Mouse (Mus musculus) kidney, embryonic 14.5 days (tissue): ENCODE measurements around the gene Eps8. TPM values are rescaled to one million over a fixed set of nuclear protein-coding genes. Genes with fewer than 3 reads are reported as not detected.

Experiments
- ATAC-seq: fragments of 200-750 bp; cut with Nextera tagmentation; 2 replicates; pipeline ENCODE4 v1.8.0; 2017; ENCODE audit warnings: moderate number of reproducible peaks, mild to moderate bottlenecking, moderate TSS enrichment, moderate library complexity; ENCODE audit not compliant: low FRiP score, low TSS enrichment
- H3K27ac ChIP-seq: fragments of 300-500 bp; sonication (generic); 2 replicates; pipeline ENCODE4 v1.5.1; 2014; ENCODE audit warnings: low read depth, mild to moderate bottlenecking, low read length, moderate library complexity, mixed read lengths
- H3K27me3 ChIP-seq: fragments of 300-500 bp; sonication (generic); 2 replicates; pipeline ENCODE4 v1.6.1; 2014; ENCODE audit warnings: mild to moderate bottlenecking, low read length; ENCODE audit not compliant: control insufficient read depth, insufficient read depth
- H3K36me3 ChIP-seq: fragments of 300-500 bp; sonication (generic); 2 replicates; pipeline ENCODE4 v1.6.1; 2014; ENCODE audit warnings: low read length, mixed read lengths; ENCODE audit not compliant: control insufficient read depth, insufficient read depth
- H3K4me1 ChIP-seq: fragments of 300-500 bp; sonication (generic); 2 replicates; pipeline ENCODE4 v1.6.1; 2014; ENCODE audit warnings: low read length, mixed read lengths; ENCODE audit not compliant: control insufficient read depth, insufficient read depth
- H3K4me2 ChIP-seq: fragments of 300-500 bp; sonication (generic); replicated peaks from 2 replicates; pipeline ENCODE4 v1.6.1; 2014; ENCODE audit warnings: low read depth, mild to moderate bottlenecking, low read length
- H3K4me3 ChIP-seq: fragments of 300-500 bp; sonication (generic); 2 replicates; pipeline ENCODE4 v1.5.1; 2014; ENCODE audit warnings: mild to moderate bottlenecking, low read length
- H3K9ac ChIP-seq: fragments of 300-500 bp; sonication (generic); 2 replicates; pipeline ENCODE4 v1.6.1; 2014; ENCODE audit warnings: low read depth, mild to moderate bottlenecking, low read length, moderate library complexity
- H3K9me3 ChIP-seq: fragments of 300-500 bp; sonication (generic); 2 replicates; pipeline ENCODE4 v1.6.1; 2016; ENCODE audit warnings: low read length; ENCODE audit not compliant: control insufficient read depth
- WGBS: fragments of 180-500 bp; shearing (Covaris S2); extraction: QIAGEN DNeasy Blood & Tissue Kit; methylation state at CpG from one replicate; pipeline ENCODE4 v1.1.7; 2014; 5-methylcytosine and 5-hydroxymethylcytosine counted together
- polyA plus RNA-seq: library from polyadenylated mRNA; unstranded; fragments of >200 nt; fragmentation: Nextera tagmentation; extraction: Ambion mirVana; gene quantifications from 2 replicates; pipeline ENCODE4 v1.2.1, GENCODE M21; 2014

Gene Eps8
- polyA plus RNA-seq, 1 experiment from 2014 or later = 28.5 TPM

- no peak overlapping the region for H3K27ac ChIP-seq
- ATAC-seq = no peak
- no peak overlapping the region for H3K4me3 ChIP-seq
- no peak overlapping the region for H3K9ac ChIP-seq
- WGBS = 67% methylated on average over 13 of the region's 13 CpGs
- no peaks in the 10 kb centered on the region for H3K36me3 ChIP-seq
- H3K27me3 ChIP-seq = no peaks in the 10 kb centered on the region
- no peaks in the 10 kb centered on the region for H3K9me3 ChIP-seq
- peaks cover 3% of the 10 kb centered on the region; the same call in 1 of the 2 replicates for H3K4me1 ChIP-seq
- no peak overlapping the region for H3K4me2 ChIP-seq
These were observed 95.8 kb downstream of the Eps8 start for GRCm38 (mm10) chr6:137558840-137559239.

GRCm38 (mm10) chr6:137557671-137558070 is 97.0 kb downstream of the Eps8 start:
- Histone ChIP-seq H3K4me1 (peaks cover 3% of the 10 kb centered on the region; the same call in 1 of the 2 replicates), H3K4me3 (no peak overlapping the region), H3K36me3 (no peaks in the 10 kb centered on the region), H3K9me3 (no peaks in the 10 kb centered on the region), H3K27me3 (no peaks in the 10 kb centered on the region), H3K4me2 (no peak overlapping the region), H3K27ac (no peak overlapping the region), H3K9ac (no peak overlapping the region)
- WGBS = 70% methylated on average over 2 of the region's 2 CpGs
- no peak for ATAC-seq

- Histone ChIP-seq H3K4me1 (peaks cover 3% of the 10 kb centered on the region; the same call in 1 of the 2 replicates), H3K36me3 (no peaks in the 10 kb centered on the region), H3K9ac (no peak overlapping the region), H3K27ac (no peak overlapping the region), H3K9me3 (no peaks in the 10 kb centered on the region), H3K4me2 (no peak overlapping the region), H3K27me3 (no peaks in the 10 kb centered on the region), H3K4me3 (no peak overlapping the region)
- no peak for ATAC-seq
- WGBS = 91% methylated on average over 4 of the region's 4 CpGs
These were observed 97.5 kb downstream of the Eps8 start for GRCm38 (mm10) chr6:137557159-137557558.

GRCm38 (mm10) chr6:137556636-137557035 is 98.0 kb downstream of the Eps8 start:
- H3K9ac ChIP-seq = no peak overlapping the region

DNA sequence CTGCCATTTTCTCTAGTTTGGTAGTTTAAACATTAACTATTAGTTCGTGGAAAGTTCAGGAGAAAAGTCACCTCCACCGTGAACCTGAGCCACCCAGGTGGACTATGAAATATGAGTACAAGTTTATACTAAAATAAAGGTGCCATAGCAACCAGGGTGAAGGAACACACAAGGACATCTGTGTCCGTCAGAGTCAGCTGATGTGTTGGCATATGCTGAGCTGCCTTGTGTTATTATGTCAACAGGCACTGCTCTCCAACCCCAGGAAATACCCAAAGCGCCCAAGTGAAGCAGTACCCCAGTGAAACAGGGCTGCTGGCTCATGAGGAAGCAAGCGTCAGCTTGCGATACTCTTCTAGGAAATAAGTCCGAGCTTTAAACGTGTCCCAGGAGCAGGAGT is 104.5 kb downstream of the Eps8 start:
- Histone ChIP-seq H3K4me1 (0 out of 2 replicates have a peak, but pooled peaks cover 5% of the 10 kb centered on the region), H3K4me2 (no peak overlapping the region), H3K9me3 (no peaks in the 10 kb centered on the region), H3K9ac (no peak overlapping the region), H3K36me3 (no peaks in the 10 kb centered on the region), H3K27ac (peak overlapping the region; percentile 48; the same call in 1 of the 2 replicates), H3K27me3 (no peaks in the 10 kb centered on the region), H3K4me3 (no peak overlapping the region)
- 0 out of 2 replicates have a peak, but pooled peaks have one; percentile 28 for ATAC-seq
- WGBS = 50% methylated on average over 8 of the region's 8 CpGs

More at GRCm38 (mm10) chr6:137556636-137557035, 98.0 kb downstream of the Eps8 start:
- no peak overlapping the region for H3K4me2 ChIP-seq
- no peak for ATAC-seq
- H3K4me3 ChIP-seq = no peak overlapping the region
- H3K36me3 ChIP-seq = no peaks in the 10 kb centered on the region
- 92% methylated on average over 5 of the region's 5 CpGs for WGBS
- H3K9me3 ChIP-seq = no peaks in the 10 kb centered on the region
- no peak overlapping the region for H3K27ac ChIP-seq
- H3K4me1 ChIP-seq = peaks cover 3% of the 10 kb centered on the region; the same call in 1 of the 2 replicates
- no peaks in the 10 kb centered on the region for H3K27me3 ChIP-seq

GRCm38 (mm10) chr6:137548613-137549012 is 106.1 kb downstream of the Eps8 start:
- Histone ChIP-seq H3K4me2 (no peak overlapping the region), H3K9ac (no peak overlapping the region), H3K4me3 (no peak overlapping the region), H3K9me3 (no peaks in the 10 kb centered on the region), H3K36me3 (no peaks in the 10 kb centered on the region), H3K4me1 (0 out of 2 replicates have a peak, but pooled peaks cover 5% of the 10 kb centered on the region), H3K27ac (no peak overlapping the region), H3K27me3 (no peaks in the 10 kb centered on the region)
- 82% methylated on average over 5 of the region's 5 CpGs for WGBS
- ATAC-seq = no peak

- 0 out of 2 replicates have a peak, but pooled peaks cover 5% of the 10 kb centered on the region for H3K4me1 ChIP-seq
- WGBS = 72% methylated on average over 2 of the region's 2 CpGs
- ATAC-seq = no peak
- H3K4me3 ChIP-seq = no peak overlapping the region
- H3K27ac ChIP-seq = no peak overlapping the region
- no peaks in the 10 kb centered on the region for H3K9me3 ChIP-seq
- H3K36me3 ChIP-seq = no peaks in the 10 kb centered on the region
- H3K4me2 ChIP-seq = no peak overlapping the region
- H3K27me3 ChIP-seq = no peaks in the 10 kb centered on the region
- no peak overlapping the region for H3K9ac ChIP-seq
These were observed 107.1 kb downstream of the Eps8 start for GRCm38 (mm10) chr6:137547555-137547954.

GRCm38 (mm10) chr6:137546101-137546500 is 108.6 kb downstream of the Eps8 start:
- 0 out of 2 replicates have a peak, but pooled peaks cover 8% of the 10 kb centered on the region for H3K4me1 ChIP-seq
- 67% methylated on average over 6 of the region's 6 CpGs for WGBS
- no peak overlapping the region for H3K4me3 ChIP-seq
- ATAC-seq = peak; percentile 48; the same call in 1 of the 2 replicates
- no peak overlapping the region for H3K4me2 ChIP-seq
- H3K27ac ChIP-seq = no peak overlapping the region; the same call in 1 of the 2 replicates
- no peaks in the 10 kb centered on the region for H3K9me3 ChIP-seq
- H3K9ac ChIP-seq = no peak overlapping the region
- H3K27me3 ChIP-seq = no peaks in the 10 kb centered on the region
- H3K36me3 ChIP-seq = no peaks in the 10 kb centered on the region

DNA sequence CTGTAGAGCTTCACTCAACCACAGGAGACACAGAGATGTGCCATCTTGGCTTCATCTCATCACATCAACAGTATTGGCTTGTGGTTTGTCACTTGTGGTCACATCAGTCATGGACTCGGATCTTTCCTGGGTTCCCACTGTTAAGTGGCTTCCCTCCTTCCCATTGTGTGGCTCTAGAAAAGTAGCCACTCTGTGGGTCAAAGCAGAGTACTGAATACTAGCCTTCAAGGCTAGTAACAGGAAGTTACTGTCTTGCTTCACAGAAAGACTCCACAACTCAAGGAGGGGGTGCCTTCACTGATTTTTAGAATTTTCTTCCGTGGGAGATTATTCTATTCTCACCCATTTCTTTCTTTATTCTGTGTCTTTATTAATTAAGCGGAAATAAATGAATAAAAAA is 109.3 kb downstream of the Eps8 start:
- no peak for ATAC-seq

More for the DNA sequence above, 109.3 kb downstream of the Eps8 start:
- no peak overlapping the region for H3K27ac ChIP-seq
- H3K4me3 ChIP-seq = no peak overlapping the region
- no peaks in the 10 kb centered on the region for H3K36me3 ChIP-seq
- H3K9me3 ChIP-seq = no peaks in the 10 kb centered on the region
- no peaks in the 10 kb centered on the region for H3K27me3 ChIP-seq
- H3K4me2 ChIP-seq = no peak overlapping the region
- 94% methylated on average over 3 of the region's 3 CpGs for whole genome bisulfite sequencing
- H3K4me1 ChIP-seq = 0 out of 2 replicates have a peak, but pooled peaks cover 8% of the 10 kb centered on the region
- no peak overlapping the region for H3K9ac ChIP-seq
